Mouse (Mus musculus): Measurements from ENCODE around the gene Fam129a.

- TF ChIP-seq CTCF (IDR thresholded peaks at IDR 0.05; ENCODE audit: insufficient read depth, low read length): no peak
- TF ChIP-seq POLR2A (IDR thresholded peaks at IDR 0.05; ENCODE audit: borderline replicate concordance, extremely low read depth, low read depth, low read length): no peak
These were observed 110.0 kb downstream of the Fam129a start for GRCm38 (mm10) chr1:151680971-151681370.
